Mouse (Mus musculus) intestine, embryonic 15.5 days (tissue): ENCODE results near the gene Wdr66. TPM values are rescaled to one million over a fixed set of nuclear protein-coding genes. Genes with fewer than 3 reads are reported as not detected.

Experiments
- ATAC-seq: fragments of 200-750 bp; cut with Nextera tagmentation; 2 replicates; pipeline ENCODE4 v1.8.0; 2017; ENCODE audit warnings: moderate TSS enrichment, moderate library complexity
- H3K27ac ChIP-seq: fragments of 300-500 bp; sonication (generic); 2 replicates; pipeline ENCODE4 v1.5.1; 2015; ENCODE audit warnings: mild to moderate bottlenecking, inconsistent platforms
- H3K27me3 ChIP-seq: fragments of 300-500 bp; sonication (generic); replicated peaks from 2 replicates; pipeline ENCODE4 v1.6.1; 2015; ENCODE audit warnings: inconsistent platforms
- H3K36me3 ChIP-seq: fragments of 300-500 bp; sonication (generic); 2 replicates; pipeline ENCODE4 v1.6.1; 2015; ENCODE audit warnings: inconsistent platforms
- H3K4me1 ChIP-seq: fragments of 300-500 bp; sonication (generic); replicated peaks from 2 replicates; pipeline ENCODE4 v1.6.1; 2015; ENCODE audit warnings: inconsistent platforms
- H3K4me2 ChIP-seq: fragments of 300-500 bp; sonication (generic); replicated peaks from 2 replicates; pipeline ENCODE4 v1.6.1; 2015; ENCODE audit warnings: mild to moderate bottlenecking, inconsistent platforms
- H3K4me3 ChIP-seq: fragments of 300-500 bp; sonication (generic); replicated peaks from 2 replicates; pipeline ENCODE4 v1.5.1; 2015; ENCODE audit warnings: inconsistent platforms
- H3K9ac ChIP-seq: fragments of 300-500 bp; sonication (generic); 2 replicates; pipeline ENCODE4 v1.6.1; 2015; ENCODE audit warnings: inconsistent platforms
- H3K9me3 ChIP-seq: fragments of 300-500 bp; sonication (generic); 2 replicates; pipeline ENCODE4 v1.6.1; 2016; ENCODE audit warnings: inconsistent platforms
- WGBS: fragments of 180-500 bp; shearing (Covaris S2); methylation state at CpG from one replicate; pipeline ENCODE4 v1.1.7; 2015; 5-methylcytosine and 5-hydroxymethylcytosine counted together
- polyA plus RNA-seq: library from polyadenylated mRNA; unstranded; fragments of >200 nt; fragmentation: Nextera tagmentation; extraction: Ambion mirVana; gene quantifications from 2 replicates; pipeline ENCODE4 v1.2.1, GENCODE M21; 2015

The Wdr66 gene
- polyA plus RNA-seq, 1 experiment from 2014 or later: 0.79 TPM

DNA sequence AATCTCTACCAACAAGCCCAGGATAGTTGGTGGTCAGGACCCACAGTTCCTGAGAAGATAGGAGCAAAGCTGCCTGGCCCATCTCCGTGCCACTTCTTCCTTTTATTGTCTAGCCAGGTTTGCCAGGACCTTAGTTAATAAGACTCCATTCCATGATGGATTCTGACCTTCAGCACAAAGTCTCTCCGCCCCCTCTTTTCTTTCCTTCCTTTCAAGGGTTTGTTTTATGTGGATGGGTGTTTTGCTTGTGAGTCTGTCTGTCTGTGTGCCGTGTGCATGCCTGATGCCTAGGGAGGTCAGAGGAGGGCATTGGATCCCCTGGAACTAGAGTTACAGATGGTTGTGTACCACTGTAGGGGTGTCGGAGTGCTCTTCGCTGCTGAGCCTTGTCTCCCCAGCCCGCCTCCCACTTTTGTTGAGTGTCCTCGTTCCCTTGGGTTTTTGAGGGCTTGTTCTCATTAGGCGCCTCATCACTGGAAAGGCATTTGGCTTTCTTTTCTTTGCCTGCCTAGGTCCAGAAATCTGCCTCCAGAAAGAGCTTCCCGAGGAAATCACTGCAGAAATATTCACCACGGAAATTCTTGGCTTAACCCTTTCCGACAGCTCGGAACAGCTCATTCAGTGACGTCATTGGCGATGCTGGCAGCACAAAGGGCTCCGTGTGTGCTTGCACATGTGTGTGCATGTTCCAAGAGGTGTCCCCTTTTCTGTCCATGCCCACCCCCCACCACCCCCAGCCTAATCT, 74.3 kb downstream of the Wdr66 start:
- Histone ChIP-seq H3K4me1 (0 out of 2 replicates have a peak, but pooled peaks cover 7% of the 10 kb centered on the region), H3K9me3 (no peaks in the 10 kb centered on the region), H3K27me3 (no peaks in the 10 kb centered on the region), H3K27ac (no peak overlapping the region), H3K36me3 (no peaks in the 10 kb centered on the region), H3K4me2 (no peak overlapping the region), H3K9ac (no peak overlapping the region), H3K4me3 (no peak overlapping the region)
- WGBS: 61% methylated on average over 15 of the region's 15 CpGs
- no peak for ATAC-seq

DNA sequence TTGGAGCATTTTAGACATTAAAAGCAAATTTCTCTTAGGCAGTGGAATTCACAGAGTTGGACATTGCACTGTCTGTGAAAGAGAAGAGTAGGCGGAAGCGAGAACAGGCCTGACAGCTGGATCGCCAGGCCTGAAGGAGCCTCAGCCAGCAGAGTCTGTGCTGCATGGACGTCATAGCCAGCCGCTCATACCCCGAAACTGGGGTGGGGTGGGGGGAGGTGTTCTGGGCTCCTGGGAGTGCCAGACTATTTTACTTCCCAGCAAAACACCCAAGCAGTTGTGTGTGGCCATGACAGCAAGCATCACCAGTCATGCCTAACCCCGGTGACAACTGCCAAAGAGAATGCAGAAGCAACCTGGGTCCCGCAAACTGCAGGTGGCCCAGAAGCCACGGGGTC, 74.8 kb downstream of the Wdr66 start:
- no peaks in the 10 kb centered on the region for H3K9me3 ChIP-seq
- H3K36me3 ChIP-seq: no peaks in the 10 kb centered on the region
- no peak for ATAC-seq
- no peak overlapping the region for H3K4me3 ChIP-seq
- WGBS: 77% methylated on average over 9 of the region's 9 CpGs
- H3K27me3 ChIP-seq: no peaks in the 10 kb centered on the region
- H3K4me2 ChIP-seq: no peak overlapping the region
- no peak overlapping the region for H3K9ac ChIP-seq
- no peak overlapping the region for H3K27ac ChIP-seq
- 0 out of 2 replicates have a peak, but pooled peaks cover 7% of the 10 kb centered on the region for H3K4me1 ChIP-seq

DNA sequence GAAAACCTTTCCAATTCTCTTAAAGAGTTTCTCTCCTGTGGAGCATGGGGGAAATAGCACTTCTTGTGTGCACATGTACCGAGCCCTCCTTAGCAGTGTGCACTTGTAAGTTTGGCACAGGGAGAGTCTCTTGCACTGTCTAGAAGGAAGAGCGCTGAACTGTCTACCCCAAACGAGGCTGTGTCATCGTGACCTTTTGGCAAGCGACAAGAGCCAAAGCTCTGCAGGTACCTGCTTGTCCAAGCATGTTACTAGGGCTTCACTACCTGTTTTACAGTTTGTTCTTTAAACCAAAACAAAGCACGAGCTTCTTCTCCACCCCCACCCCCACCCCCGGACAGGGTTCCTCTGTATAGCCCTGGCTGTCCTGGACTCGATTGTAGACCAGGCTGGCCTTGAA, 75.8 kb downstream of the Wdr66 start:
- H3K27me3 ChIP-seq: no peaks in the 10 kb centered on the region
- ATAC-seq: no peak
- H3K4me3 ChIP-seq: no peak overlapping the region
- no peak overlapping the region for H3K9ac ChIP-seq
- no peaks in the 10 kb centered on the region for H3K36me3 ChIP-seq
- no peak overlapping the region for H3K4me2 ChIP-seq
- H3K9me3 ChIP-seq: no peaks in the 10 kb centered on the region
- 0 out of 2 replicates have a peak, but pooled peaks cover 7% of the 10 kb centered on the region for H3K4me1 ChIP-seq
- H3K27ac ChIP-seq: no peak overlapping the region
- 82% methylated on average over 8 of the region's 8 CpGs for WGBS

DNA sequence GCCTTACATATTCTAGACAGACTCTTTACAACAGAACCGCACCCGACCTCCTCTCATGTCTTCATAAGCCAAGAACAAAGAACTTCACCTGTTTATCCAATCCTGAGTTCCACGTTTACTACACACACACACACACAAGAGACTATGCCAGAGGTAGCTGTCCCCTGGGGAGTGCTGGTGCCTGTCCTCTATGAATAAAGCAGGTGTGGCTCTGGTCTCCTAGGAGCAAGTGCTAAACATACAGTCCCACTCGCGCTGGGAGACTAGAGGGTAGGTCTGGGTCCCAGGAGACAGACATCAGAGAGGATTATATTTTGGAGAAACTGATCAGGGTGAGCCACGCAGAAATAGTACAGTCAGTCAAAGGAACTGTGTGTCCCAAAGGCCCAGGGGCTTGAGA, 81.7 kb downstream of the Wdr66 start:
- 83% methylated on average over 6 of the region's 6 CpGs for WGBS
- Histone ChIP-seq H3K27ac (no peak overlapping the region), H3K9ac (no peak overlapping the region), H3K36me3 (no peaks in the 10 kb centered on the region), H3K9me3 (no peaks in the 10 kb centered on the region), H3K27me3 (no peaks in the 10 kb centered on the region), H3K4me2 (no peak overlapping the region), H3K4me3 (no peak overlapping the region), H3K4me1 (no peaks in the 10 kb centered on the region)
- no peak for ATAC-seq

DNA sequence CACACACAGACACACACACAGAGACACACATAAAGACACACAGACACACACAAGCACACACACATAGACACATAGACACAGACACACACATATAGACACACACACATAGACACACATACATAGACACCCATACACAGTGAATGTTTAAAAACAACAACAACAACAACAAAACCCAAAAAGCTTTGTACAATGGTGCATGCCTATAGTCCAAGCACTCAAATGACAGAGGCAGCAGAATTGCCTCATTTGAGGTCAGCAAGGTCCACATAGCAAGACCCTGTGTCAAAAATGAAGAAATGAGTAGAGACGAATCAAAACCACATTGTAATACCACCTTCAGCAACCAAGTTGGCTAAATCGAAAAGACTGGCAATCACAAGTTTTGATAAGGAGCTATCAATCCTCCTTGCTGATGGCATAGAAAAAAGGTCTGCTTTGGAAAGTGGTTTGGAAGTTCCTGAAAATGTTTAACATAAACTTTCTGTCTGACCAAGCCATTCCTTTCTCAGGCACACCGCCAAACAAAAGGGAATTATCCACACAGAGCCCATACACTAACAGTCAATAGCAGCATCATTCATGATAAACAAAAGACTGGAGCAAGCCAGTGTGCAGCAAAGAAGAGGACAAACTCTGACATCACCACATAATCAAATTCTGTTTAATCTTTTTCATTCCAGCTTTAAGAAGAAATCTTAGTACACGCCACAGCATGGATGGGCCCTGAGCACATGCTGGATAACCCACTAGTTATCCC, 84.5 kb downstream of the Wdr66 start:
- H3K27me3 ChIP-seq: no peaks in the 10 kb centered on the region
- no peaks in the 10 kb centered on the region for H3K36me3 ChIP-seq
- no peak overlapping the region for H3K9ac ChIP-seq
- ATAC-seq: no peak
- no peaks in the 10 kb centered on the region for H3K4me1 ChIP-seq
- no peak overlapping the region for H3K4me2 ChIP-seq
- no peak overlapping the region for H3K27ac ChIP-seq
- H3K9me3 ChIP-seq: no peaks in the 10 kb centered on the region
- no peak overlapping the region for H3K4me3 ChIP-seq
- WGBS: 61% methylated on average over 4 of the region's 4 CpGs

DNA sequence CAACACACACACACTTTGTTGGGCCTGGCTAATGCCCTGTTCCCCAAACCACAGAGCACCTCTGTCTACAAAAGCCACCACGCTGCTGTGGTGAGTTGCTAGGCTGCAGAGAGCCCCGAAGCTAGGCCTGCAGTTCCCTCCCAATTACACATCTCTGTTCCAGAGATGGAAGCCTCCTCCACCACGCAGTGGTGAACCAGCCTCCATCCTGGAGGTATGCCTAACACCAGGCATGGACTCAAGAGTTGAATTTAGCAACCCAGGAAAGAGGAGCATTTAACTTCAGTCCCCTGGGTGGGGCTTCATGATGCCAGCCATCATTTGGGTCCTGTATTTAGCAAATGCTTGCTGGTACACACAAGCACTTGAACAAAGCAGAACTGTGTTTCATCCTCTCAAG, 86.6 kb downstream of the Wdr66 start:
- Histone ChIP-seq H3K9me3 (no peaks in the 10 kb centered on the region), H3K4me3 (no peak overlapping the region), H3K9ac (no peak overlapping the region), H3K27ac (no peak overlapping the region), H3K27me3 (no peaks in the 10 kb centered on the region), H3K4me2 (no peak overlapping the region), H3K36me3 (no peaks in the 10 kb centered on the region), H3K4me1 (no peaks in the 10 kb centered on the region)
- no peak for ATAC-seq
- WGBS: 75% methylated on average over 3 of the region's 3 CpGs

DNA sequence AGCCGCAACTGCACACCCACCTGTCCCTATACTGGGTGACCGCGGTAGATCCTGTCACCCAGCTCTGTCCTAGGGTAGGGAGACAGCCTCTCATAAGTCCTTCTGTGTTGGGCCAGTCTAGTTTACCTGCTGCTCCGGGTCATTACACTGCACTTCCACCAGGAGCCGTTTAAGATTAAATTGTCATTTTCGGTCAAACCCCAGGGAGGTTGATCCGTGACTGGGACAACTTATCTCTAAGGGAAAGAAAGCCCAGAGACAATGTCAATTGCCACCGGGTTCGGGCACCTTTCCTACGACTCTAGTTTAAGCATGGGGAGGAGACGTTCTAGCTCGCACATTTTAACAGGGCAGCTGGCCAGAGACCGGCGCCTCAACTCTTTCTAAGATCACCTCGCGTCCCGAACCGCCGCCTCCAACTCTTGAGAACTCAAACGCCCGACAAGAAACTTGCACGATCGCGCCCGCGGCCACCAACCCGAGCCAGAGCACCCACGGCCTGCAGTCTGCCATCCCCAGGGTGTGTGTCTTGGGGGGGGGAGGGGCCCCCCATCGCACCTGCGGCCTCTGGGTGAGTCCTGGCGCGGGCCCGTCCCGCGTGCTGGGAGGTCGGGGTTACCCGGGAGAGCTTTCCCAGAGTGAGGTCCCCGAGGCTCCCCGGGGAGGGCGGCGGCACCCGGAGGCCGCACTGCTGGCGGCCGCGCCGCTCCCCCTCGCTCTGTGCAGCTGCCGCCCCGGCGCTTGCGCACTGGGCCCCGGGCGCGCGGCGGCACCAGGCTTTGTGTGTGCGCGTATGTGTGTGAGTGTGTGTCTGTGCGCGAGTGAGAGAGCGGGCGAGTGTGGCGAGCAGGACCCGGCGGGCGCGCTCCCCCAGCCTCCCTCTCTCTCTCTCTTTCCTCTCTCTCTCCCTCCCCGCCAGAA, 92.1 kb downstream of the Wdr66 start, which contains the start of gene Bcl7a:
Bcl7a (plus strand) TSS at position 128 of the 921 bp plus-strand sequence.
- H3K4me3 ChIP-seq: peak within 1 kb of the TSS; percentile 84
- no peaks in the 10 kb centered on the region for H3K36me3 ChIP-seq
- peak within 1 kb of the TSS; percentile 89 for H3K4me2 ChIP-seq
- H3K27ac ChIP-seq: peak within 1 kb of the TSS; percentile 97
- peak; percentile 87 for ATAC-seq
- WGBS: under 1% methylated on average over 69 of the region's 69 CpGs
- peak within 1 kb of the TSS; percentile 94 for H3K9ac ChIP-seq
- no peaks in the 10 kb centered on the region for H3K27me3 ChIP-seq
- no peaks in the 10 kb centered on the region for H3K9me3 ChIP-seq
- peaks cover 17% of the 10 kb centered on the region for H3K4me1 ChIP-seq

DNA sequence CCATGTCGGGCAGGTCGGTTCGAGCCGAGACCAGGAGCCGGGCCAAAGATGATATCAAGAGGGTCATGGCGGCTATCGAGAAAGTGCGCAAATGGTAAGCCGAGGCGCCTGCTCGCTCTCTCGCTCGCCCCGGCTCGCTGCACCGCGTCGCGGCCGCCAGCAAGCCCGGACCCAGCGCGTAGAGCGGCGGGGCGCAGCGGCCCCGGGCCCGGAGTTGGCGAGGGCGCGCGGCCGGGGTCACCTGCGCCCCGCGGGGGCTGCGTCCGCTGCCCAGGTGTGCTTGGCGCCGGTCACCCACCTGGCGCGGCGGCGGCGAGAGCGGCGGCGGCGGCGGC, 92.7 kb downstream of the Wdr66 start:
- Histone ChIP-seq H3K4me1 (peaks cover 17% of the 10 kb centered on the region), H3K36me3 (no peaks in the 10 kb centered on the region), H3K9ac (peak overlapping the region; percentile 94), H3K27ac (peak overlapping the region; percentile 97), H3K4me2 (peak overlapping the region; percentile 89), H3K27me3 (no peaks in the 10 kb centered on the region), H3K9me3 (no peaks in the 10 kb centered on the region), H3K4me3 (peak overlapping the region; percentile 84)
- peak; percentile 38 for ATAC-seq
- under 1% methylated on average over 48 of the region's 51 CpGs for WGBS

DNA sequence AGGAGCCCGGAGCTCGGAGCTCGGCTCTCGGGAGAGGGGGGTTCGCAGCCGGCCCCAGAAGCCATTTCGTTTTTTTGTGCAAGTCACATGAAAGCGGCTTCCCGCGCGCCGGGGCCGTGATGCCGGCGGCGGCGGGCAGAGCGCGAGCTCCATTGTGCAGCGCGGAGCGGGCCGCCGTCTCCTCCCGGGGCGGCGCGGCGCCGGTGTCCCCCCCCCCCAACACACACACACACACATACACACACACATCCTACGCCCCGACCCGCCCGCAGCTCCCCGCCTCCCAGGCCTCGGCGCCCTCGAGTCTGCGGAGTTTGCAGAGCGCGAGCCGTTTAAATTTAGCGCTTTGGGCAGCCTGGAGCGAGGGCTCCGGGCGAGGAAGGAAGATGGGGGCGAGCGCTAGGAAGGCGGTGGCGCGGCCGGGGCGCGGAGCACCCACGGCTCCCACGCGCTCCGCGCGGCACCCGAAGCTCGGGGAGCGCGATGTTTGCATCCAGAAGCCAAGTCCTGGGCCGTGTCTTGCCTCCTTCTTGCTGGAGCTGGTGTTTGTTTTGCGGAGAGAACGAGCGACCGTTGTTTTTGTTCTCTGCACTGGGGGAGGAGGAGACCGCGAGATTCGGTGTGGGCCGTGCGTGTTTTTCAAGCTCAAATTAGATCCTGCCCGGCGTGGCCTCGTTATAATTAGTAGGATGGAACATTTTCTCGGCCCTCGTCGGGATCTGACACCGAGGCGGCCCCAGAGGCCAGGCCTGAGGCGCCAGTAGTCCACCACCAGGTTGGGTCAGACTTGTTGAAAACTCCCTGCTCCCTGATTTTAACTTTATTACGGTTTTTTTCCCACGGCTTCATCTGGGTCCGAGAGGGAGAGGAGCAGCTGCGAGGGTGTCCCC, 93.3 kb downstream of the Wdr66 start:
- Histone ChIP-seq H3K9ac (peak overlapping the region; percentile 94), H3K4me2 (peak overlapping the region; percentile 89), H3K27me3 (no peaks in the 10 kb centered on the region), H3K4me3 (peak overlapping the region; percentile 84), H3K9me3 (no peaks in the 10 kb centered on the region), H3K36me3 (no peaks in the 10 kb centered on the region), H3K4me1 (peaks cover 17% of the 10 kb centered on the region), H3K27ac (peak overlapping the region; percentile 97)
- peak; percentile 56 for ATAC-seq
- WGBS: under 1% methylated on average over 83 of the region's 87 CpGs

DNA sequence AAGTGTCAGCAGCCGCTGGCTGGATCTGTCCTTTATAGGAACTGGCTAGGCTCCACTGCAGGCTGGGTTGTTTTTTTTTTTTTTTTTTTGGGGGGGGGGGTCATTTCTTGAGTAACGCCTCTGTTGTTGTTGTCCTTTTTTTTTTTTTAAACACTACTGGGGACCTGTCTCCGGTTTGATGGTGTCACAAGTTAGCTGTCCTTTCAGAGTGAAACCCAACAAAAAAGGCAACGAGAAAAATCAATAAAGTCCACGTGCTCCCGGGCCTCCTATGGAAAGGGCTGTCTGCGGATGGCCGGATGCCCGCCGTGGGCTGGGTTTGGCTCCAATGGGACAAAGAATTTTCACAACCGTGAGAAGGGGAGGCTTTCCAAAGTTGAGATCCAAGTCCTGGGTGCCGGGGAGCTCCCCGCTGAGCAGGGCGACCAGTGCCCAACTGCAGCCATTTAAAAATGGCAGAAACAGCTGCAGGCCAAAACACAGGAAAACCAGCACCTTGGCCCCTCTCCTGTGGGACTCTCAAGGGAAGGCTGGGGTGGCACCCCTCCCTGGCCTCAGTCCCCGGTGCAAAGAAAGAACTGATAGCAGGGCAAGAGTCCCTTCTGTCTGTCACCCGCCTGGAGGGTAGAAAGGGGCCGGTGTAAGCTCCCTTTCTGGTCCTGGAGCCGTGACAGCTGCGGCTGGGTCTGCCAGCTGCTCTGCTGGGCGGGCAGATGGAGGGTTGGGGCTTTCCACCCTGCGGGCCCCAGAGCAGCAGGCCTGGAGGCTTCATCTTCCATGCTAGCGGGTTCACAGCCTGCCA, 94.2 kb downstream of the Wdr66 start:
- Histone ChIP-seq H3K4me1 (peaks cover 17% of the 10 kb centered on the region), H3K36me3 (no peaks in the 10 kb centered on the region), H3K4me2 (peak overlapping the region; percentile 89), H3K9ac (peak overlapping the region; percentile 94), H3K27ac (peak overlapping the region; percentile 97), H3K4me3 (peak overlapping the region; percentile 84), H3K9me3 (no peaks in the 10 kb centered on the region), H3K27me3 (no peaks in the 10 kb centered on the region)
- WGBS: 2% methylated on average over 22 of the region's 22 CpGs
- peak; percentile 30 for ATAC-seq
